Mouse (Mus musculus): ENCODE data around the gene Tyw5. TPM values are rescaled to one million over a fixed set of nuclear protein-coding genes. Genes with fewer than 3 reads are reported as not detected.

The Tyw5 gene
- polyA plus RNA-seq, 1 experiment from 2014 or later: 11.6 TPM

GRCm38 (mm10) chr1:57436408-57436807, 29.5 kb upstream of the Tyw5 start:
- H3K9ac ChIP-seq (replicated peaks): no peak overlapping the region
- no peaks in the 10 kb centered on the region for H3K36me3 ChIP-seq (replicated peaks; ENCODE audit: insufficient read depth, low read length)
- WGBS (ENCODE audit: insufficient replicate concordance): 32% methylated on average over 9 of the region's 9 CpGs
- TF ChIP-seq EP300 (IDR thresholded peaks at IDR 0.05; ENCODE audit: low read depth) (no peak), CTCF (IDR thresholded peaks at IDR 0.05; ENCODE audit: low read depth) (no peak)
- H3K4me2 ChIP-seq (ENCODE audit: low read depth, low read length): peak overlapping the region; percentile 52
- 0 out of 2 replicates have a peak, but pooled peaks cover 6% of the 10 kb centered on the region for H3K4me1 ChIP-seq (ENCODE audit: insufficient read depth)
- DNase-seq: peak; percentile 39
- H3K27me3 ChIP-seq (ENCODE audit: insufficient read depth, low read length): no peaks in the 10 kb centered on the region
- no peaks in the 10 kb centered on the region for H3K9me3 ChIP-seq (ENCODE audit: low read length)
- H3K4me3 ChIP-seq (ENCODE audit: low read depth, low read length): no peak overlapping the region
- no peak for ATAC-seq
- H3K27ac ChIP-seq (ENCODE audit: low read depth): peak overlapping the region; percentile 44; the same call in 1 of the 2 replicates

DNA sequence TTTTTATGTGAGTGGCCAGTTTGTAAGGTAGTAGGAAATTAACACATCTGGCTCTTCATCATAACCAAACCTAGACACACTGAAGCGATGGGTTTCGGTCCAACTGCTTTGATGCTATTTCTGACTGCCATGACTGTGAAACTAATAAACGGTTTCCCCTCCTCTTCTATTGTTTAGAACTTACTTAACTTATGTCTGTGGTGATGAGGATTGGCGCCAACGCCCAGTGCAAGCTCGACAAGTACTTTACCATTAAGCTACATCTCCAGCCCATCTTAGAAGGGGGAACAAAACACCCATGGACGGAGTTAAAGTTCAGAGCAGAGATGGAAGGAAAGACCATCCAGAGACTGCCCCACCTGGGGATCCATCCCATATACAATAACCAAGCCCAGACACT, 26.2 kb upstream of the Tyw5 start:
- TF ChIP-seq CTCF (IDR thresholded peaks at IDR 0.05; ENCODE audit: low read depth): no peak
- no peak for TF ChIP-seq EP300 (IDR thresholded peaks at IDR 0.05; ENCODE audit: low read depth)
- WGBS (ENCODE audit: insufficient replicate concordance): 78% methylated on average over 7 of the region's 7 CpGs

DNA sequence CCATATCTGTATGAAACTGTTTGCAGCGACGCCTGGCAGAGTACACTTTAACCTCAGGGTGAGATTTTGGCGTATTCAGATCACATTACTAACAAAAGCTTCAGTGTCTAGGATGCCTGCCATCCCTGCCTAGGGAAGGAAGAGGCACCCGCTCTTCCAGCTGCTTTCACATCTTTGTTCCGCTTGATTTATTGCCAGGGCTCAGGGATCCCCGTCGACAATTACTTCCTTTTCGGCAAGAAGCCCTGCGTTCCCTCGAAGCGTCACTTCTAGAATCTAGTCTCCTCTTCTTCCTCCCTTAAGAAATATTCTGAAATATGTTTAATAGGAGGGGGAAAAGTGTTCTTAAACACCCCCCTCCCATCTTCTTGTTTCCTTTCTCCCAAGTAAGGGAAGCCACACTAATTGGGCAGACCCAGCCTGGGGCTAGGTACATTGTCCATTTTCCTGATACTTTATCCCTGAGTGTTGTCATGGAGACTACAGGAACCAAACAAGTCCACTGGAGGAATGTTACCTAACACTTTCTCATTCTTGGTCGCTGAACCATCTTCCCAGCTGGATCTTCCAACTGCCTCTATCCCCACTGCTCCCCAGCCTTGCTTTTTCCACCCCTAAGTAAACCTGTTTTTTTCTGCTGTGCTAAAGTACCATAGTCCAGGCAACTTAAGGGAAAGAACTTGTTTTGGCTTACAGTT, 23.0 kb upstream of the Tyw5 start:
- TF ChIP-seq EP300 (IDR thresholded peaks at IDR 0.05; ENCODE audit: low read depth): no peak
- H3K4me3 ChIP-seq (ENCODE audit: low read depth, low read length): no peak overlapping the region
- H3K27ac ChIP-seq (ENCODE audit: low read depth): no peak overlapping the region
- DNase-seq (no peak), ATAC-seq (no peak)
- H3K9ac ChIP-seq (replicated peaks): no peak overlapping the region
- no peaks in the 10 kb centered on the region for H3K36me3 ChIP-seq (replicated peaks; ENCODE audit: insufficient read depth, low read length)
- H3K4me1 ChIP-seq (ENCODE audit: insufficient read depth): no peaks in the 10 kb centered on the region
- H3K9me3 ChIP-seq (ENCODE audit: low read length): no peaks in the 10 kb centered on the region
- H3K27me3 ChIP-seq (ENCODE audit: insufficient read depth, low read length): no peaks in the 10 kb centered on the region
- WGBS (ENCODE audit: insufficient replicate concordance): 18% methylated on average over 12 of the region's 12 CpGs
- no peak overlapping the region for H3K4me2 ChIP-seq (ENCODE audit: low read depth, low read length)

More for the DNA sequence above, 26.2 kb upstream of the Tyw5 start:
- ATAC-seq: no peak
- H3K9ac ChIP-seq (replicated peaks): no peak overlapping the region
- no peak overlapping the region for H3K4me2 ChIP-seq (ENCODE audit: low read depth, low read length)
- no peaks in the 10 kb centered on the region for H3K36me3 ChIP-seq (replicated peaks; ENCODE audit: insufficient read depth, low read length)
- no peaks in the 10 kb centered on the region for H3K9me3 ChIP-seq (ENCODE audit: low read length)
- no peak overlapping the region for H3K4me3 ChIP-seq (ENCODE audit: low read depth, low read length)
- H3K27ac ChIP-seq (ENCODE audit: low read depth): no peak overlapping the region
- H3K27me3 ChIP-seq (ENCODE audit: insufficient read depth, low read length): no peaks in the 10 kb centered on the region
- H3K4me1 ChIP-seq (ENCODE audit: insufficient read depth): 0 out of 2 replicates have a peak, but pooled peaks cover 6% of the 10 kb centered on the region
- DNase-seq: no peak

DNA sequence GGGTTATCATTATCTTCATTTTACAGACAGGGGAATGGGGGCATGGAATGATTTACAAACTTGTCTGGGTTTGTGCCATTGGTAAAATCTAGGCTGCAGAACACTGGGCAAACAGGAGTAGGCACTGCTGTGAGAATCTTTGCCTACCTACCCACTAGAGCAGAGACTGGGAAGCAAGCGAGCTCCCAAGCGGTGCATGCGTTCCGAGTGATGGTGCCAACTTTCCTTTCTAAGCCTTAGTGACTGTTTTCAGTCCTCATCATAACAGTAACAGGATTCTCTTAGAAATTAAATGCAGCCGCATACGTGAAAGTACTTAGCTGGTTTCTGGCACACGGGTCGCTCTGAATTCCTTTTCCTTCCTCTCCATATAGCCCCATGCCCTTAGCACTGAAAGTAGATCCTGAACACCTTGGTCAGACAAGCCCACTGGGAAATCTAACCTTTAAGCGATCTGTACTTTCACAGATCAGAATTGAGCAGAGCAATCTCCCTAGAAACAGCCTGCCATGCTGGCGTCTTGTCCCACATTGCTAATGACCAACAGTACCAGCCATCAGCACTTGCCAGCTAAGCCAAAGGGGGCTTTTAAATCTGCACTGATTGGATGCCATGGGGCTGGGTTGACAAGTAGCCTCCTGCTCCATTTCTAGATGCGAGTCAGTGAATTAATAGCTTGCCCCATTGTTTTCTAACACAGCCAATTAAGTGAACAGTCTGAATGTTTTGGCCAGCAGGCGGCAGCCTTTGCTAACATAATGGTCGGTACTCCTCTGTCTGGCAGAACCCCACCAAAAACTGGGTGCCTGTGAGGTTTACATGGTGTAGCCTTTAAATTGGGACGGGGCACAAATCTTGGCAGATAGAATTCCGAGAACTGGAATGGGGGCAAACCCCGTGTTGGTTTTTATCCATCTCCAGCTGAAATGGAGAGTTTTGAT, 21.7 kb upstream of the Tyw5 start:
- no peak overlapping the region for H3K9ac ChIP-seq (replicated peaks)
- TF ChIP-seq CTCF (IDR thresholded peaks at IDR 0.05; ENCODE audit: low read depth): peak; percentile 85
- no peak for TF ChIP-seq EP300 (IDR thresholded peaks at IDR 0.05; ENCODE audit: low read depth)
- ATAC-seq: no peak
- H3K4me3 ChIP-seq (ENCODE audit: low read depth, low read length): no peak overlapping the region
- peak; percentile 82 for DNase-seq
- H3K4me1 ChIP-seq (ENCODE audit: insufficient read depth): no peaks in the 10 kb centered on the region
- no peaks in the 10 kb centered on the region for H3K27me3 ChIP-seq (ENCODE audit: insufficient read depth, low read length)
- H3K36me3 ChIP-seq (replicated peaks; ENCODE audit: insufficient read depth, low read length): no peaks in the 10 kb centered on the region
- no peaks in the 10 kb centered on the region for H3K9me3 ChIP-seq (ENCODE audit: low read length)
- H3K27ac ChIP-seq (ENCODE audit: low read depth): no peak overlapping the region
- WGBS (ENCODE audit: insufficient replicate concordance): 53% methylated on average over 16 of the region's 16 CpGs
- no peak overlapping the region for H3K4me2 ChIP-seq (ENCODE audit: low read depth, low read length)

GRCm38 (mm10) chr1:57423696-57424095, 16.8 kb upstream of the Tyw5 start:
- DNase-seq: no peak

GRCm38 (mm10) chr1:57413397-57413796, 6.5 kb upstream of the Tyw5 start:
- Histone ChIP-seq H3K9me3 (ENCODE audit: low read length) (no peaks in the 10 kb centered on the region; the same call in 1 of the 2 replicates), H3K9ac (replicated peaks) (no peak overlapping the region), H3K4me1 (ENCODE audit: insufficient read depth) (no peaks in the 10 kb centered on the region), H3K27ac (ENCODE audit: low read depth) (no peak overlapping the region), H3K4me3 (ENCODE audit: low read depth, low read length) (no peak overlapping the region), H3K4me2 (ENCODE audit: low read depth, low read length) (no peak overlapping the region), H3K36me3 (replicated peaks; ENCODE audit: insufficient read depth, low read length) (peaks cover 43% of the 10 kb centered on the region), H3K27me3 (ENCODE audit: insufficient read depth, low read length) (no peaks in the 10 kb centered on the region)
- no peak for TF ChIP-seq CTCF (IDR thresholded peaks at IDR 0.05; ENCODE audit: low read depth)
- TF ChIP-seq EP300 (IDR thresholded peaks at IDR 0.05; ENCODE audit: low read depth): no peak
- DNase-seq: no peak
- WGBS (ENCODE audit: insufficient replicate concordance): 74% methylated on average over 2 of the region's 2 CpGs
- ATAC-seq: no peak

More at GRCm38 (mm10) chr1:57423696-57424095, 16.8 kb upstream of the Tyw5 start:
- no peaks in the 10 kb centered on the region for H3K36me3 ChIP-seq (replicated peaks; ENCODE audit: insufficient read depth, low read length)
- no peaks in the 10 kb centered on the region for H3K27me3 ChIP-seq (ENCODE audit: insufficient read depth, low read length)
- no peak overlapping the region for H3K27ac ChIP-seq (ENCODE audit: low read depth)
- H3K4me2 ChIP-seq (ENCODE audit: low read depth, low read length): no peak overlapping the region
- ATAC-seq: no peak
- H3K4me3 ChIP-seq (ENCODE audit: low read depth, low read length): no peak overlapping the region
- H3K4me1 ChIP-seq (ENCODE audit: insufficient read depth): no peaks in the 10 kb centered on the region
- H3K9me3 ChIP-seq (ENCODE audit: low read length): no peaks in the 10 kb centered on the region
- 19% methylated on average over 1 of the region's 1 CpGs for WGBS (ENCODE audit: insufficient replicate concordance)
- TF ChIP-seq CTCF (IDR thresholded peaks at IDR 0.05; ENCODE audit: low read depth) (peak; percentile 63), EP300 (IDR thresholded peaks at IDR 0.05; ENCODE audit: low read depth) (no peak)
- H3K9ac ChIP-seq (replicated peaks): no peak overlapping the region

Data from liver, postnatal 0 days (tissue).